Mouse (Mus musculus) liver, adult 2 months (tissue): ENCODE measurements around the gene Oip5.

ENCODE experiments used
- CTCF ChIP-seq: fragments of 200-500 bp; IDR thresholded peaks from 2 replicates; pipeline ENCODE4 v1.5.1; 2011; ENCODE audit warnings: low read depth, low read length, control low read depth
- POLR2A ChIP-seq: fragments of 200-500 bp; IDR thresholded peaks from 2 replicates; pipeline ENCODE4 v1.6.1; 2011; ENCODE audit warnings: low read length, control low read depth; ENCODE audit not compliant: insufficient read depth; ENCODE audit errors: extremely low read depth

DNA sequence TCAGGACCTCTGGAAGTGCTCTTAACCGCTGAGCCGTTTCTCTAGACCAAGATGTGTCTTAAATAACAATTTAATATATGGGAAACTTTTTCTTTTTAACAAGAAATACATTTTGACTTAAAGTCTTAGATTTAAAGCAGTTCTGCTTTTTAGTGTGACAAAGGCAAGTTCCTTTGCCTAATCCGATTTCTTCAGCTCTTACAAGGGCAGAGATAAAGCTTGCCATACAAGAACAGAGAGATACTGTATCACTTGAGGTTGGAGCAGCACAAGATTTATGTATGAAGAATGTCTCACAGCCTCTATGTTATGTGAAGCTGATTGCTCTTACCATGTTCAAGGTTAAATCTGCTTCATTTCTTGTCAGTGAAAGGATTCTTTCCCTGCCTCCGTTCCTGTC, 53.0 kb downstream of the Oip5 start:
- no peak for TF ChIP-seq POLR2A
- no peak for TF ChIP-seq CTCF
